Mouse (Mus musculus) cerebellum, adult 9-10 months (tissue): ENCODE results near the gene Disp1.

ENCODE experiments used
- DNase-seq: peaks from one replicate; pipeline ENCODE4 v3.0.0; 2022

Gene Disp1

DNA sequence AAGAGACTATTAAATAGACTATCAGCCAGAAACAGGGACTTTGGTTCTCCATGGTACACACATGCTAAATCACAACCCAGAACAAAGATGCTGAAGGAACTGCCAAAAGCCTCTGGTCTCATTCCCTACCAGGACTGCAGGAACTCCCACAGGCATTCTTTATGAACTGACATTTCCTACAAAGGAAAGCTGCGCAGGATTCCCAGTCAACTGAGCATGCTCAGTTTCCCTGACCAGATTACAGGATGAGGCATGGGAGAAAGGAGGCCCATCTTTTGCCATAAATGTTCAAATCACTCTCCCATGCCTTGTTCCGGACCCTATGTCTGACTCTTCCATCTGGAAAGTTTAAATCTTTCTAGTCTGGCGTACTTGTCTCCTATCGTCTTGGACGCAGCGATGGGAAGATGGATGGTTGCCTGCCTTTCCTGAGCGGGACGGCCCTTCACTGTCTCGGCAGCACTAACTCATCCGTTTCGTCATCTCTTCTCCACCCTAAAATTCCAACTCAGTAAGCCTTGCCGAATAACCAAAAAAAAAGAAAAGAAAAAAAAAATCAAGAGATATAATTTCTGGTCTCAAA, 100.9 kb downstream of the Disp1 start:
- DNase-seq: no peak

DNA sequence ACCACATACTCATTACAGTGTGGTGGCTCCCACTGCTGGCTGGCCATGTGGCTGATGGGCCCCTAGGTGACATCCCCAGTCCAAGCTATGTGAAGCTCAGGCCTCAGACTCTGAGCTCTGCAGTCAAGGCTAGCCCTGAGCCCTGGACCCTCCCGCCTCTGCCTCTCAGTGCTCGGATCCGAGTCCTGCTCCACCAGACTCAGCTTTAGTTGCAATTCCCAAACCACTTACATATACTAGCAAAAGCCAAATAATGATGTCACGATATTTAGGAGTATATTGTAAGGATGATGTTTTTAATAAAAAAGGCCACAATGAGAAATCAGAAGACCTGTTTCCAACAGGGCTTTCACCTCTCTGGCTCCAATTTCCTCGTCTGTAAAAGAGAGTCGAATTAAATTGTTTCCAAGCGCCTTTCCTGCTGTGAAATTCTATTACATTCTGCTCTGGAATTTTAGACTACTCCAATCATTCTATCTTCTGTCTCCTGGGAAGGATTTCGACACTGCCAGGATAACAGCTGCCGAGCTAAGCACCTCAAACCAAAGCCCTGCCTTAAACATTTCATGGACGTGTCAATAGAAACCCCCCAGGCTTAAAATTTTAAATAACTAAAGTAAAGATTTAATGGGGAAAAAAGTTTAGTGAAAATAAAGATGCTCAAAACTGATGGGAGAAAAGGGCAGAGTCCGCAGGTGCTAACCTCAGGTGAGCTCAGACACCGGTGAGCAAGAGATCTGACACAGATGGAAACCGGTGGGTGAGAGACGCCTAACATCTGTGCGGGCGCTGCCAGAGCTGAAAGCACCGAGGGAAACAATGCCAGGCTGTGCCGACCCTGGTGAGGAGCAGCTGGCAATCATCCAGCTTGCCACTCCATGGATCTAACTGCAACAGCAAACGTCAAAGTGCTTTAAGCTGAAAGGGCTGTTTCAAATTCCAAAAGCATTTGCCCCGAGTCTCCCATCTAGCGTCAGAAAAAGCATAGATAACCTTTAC, 103.2 kb downstream of the Disp1 start:
- no peak for DNase-seq

DNA sequence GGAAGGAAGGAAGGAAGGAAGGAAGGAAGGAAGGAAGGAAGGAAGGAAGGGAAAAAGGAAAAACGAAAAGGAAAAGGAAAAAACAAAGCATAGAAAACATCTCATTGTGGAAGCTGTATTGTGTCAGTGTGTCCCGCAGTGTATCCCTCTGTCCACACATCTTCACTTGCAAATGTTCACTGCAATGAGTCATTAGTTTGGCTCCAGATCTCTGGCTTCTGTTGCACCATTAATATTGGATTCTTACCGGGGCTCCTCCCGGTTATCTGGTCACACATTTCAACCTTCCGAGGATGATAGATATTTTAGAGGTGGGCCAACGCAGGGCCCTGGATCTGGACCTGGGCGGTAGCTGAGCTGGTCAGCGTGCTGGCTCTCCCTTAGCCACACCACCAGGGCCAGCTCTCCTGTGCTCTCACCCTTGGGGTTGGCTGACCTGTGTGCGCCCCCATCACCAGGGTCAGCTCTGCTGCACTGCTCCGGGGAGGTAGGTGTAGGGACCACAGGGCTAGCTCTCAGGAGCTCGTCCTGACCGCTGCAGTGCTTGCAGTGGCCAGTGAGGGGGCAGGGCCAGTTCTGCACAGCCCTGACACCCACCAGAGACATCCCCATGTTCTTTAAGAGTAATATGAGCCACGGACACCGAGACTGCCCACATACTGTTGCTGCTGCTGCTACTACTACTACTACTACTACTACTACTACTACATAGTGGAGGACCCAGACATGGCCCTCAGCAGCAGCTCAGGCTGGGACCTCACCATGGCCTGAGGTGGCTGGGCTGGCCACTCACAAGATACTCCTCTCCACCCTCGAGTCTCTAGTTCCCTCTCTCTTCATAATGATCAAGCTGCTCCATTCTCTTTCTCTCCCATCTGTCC, 104.1 kb downstream of the Disp1 start:
- DNase-seq: no peak

DNA sequence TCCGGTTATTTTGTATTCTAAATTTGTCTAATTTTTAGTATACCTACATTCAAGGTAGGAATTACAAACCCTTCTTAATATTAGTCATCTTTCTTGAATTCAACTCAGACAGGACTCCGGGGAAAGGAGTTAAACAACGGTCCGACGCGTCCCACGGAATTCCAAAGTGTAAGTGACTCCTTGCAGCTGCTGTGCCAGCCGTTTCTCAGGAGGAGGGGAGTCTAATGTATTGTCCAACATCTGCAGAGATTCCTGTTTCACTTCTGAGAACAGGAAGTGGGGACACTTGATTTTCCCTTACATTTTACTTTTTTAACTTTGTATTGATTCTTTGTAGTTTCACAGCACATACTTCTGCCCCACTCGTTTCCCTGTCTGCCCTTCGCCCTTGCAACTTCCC, 104.9 kb downstream of the Disp1 start:
- no peak for DNase-seq

DNA sequence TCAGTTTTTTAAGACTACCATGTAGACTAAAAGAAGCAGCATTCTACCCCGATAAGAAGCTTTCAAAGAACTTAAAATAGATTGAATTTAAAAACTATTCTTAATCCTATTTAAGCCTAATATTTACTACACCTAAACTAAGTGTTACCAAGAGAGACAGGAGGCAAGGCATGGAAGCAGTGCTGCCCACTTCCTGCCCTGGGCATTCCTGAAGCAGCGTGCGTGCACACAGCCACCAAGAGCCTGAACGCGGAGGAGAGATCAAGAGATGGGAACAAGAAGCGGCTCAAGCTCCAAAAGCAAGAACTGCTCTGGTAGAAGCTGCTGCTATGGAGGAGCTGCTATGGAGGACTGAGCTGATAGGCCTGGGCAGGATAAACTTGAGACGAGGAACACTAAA, 106.2 kb downstream of the Disp1 start:
- no peak for DNase-seq

DNA sequence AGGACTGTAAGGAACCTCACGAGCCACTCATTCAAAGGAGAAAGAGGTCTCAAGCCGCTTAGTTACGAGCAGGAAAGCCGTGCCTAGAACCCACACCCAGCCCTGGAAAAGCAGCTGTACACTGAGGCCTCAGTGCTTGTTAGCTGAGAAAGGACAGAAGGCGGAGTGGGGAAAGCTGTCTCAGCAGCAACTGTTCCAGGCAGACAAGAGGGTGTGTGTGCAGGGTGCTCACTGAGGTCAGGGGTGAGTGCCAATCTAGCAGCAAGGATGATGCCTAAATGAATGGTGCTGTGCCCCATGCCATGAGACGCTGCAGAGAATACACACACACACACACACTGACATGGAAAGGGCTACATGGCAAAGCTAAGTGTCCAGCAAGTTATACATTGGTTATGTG, 106.8 kb downstream of the Disp1 start:
- DNase-seq: no peak

DNA sequence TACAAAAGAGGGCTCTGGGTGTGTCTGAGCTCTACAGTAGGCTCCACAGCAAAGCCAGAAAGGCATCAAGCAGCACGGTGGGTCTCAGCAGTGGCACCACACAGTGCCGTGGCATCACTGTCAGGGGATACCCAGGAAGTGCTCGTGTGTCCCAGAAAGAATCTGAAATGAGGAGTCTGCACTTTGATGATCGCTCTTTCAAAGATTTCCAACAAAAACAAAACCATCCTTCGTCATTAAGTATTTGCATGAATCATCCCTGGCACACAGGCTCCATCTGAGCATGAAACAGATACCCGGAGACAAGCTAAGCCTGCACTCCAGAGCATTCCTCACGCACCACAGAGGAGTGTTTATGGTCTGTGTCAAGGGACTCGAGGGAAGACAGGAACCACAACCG, 107.8 kb downstream of the Disp1 start:
- no peak for DNase-seq

DNA sequence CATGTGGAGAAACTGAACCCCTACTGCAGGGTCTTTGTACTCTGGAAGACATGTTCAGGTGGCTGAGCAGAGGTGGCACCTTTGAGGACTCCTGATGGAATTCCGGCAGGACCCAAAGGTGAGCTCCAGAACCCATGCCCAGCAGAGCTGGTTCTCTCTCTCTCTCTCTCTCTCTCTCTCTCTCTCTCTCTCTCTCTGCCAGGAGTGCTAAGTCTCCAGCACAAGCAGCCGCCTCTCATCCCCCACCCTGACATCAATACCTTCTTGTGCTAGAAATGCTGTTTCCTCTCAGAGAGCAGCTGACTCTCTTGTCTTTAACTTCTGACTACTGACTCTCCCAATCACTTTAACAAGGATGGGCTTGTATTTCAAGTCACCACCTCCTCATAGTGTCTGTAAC, 113.8 kb downstream of the Disp1 start:
- DNase-seq: no peak

DNA sequence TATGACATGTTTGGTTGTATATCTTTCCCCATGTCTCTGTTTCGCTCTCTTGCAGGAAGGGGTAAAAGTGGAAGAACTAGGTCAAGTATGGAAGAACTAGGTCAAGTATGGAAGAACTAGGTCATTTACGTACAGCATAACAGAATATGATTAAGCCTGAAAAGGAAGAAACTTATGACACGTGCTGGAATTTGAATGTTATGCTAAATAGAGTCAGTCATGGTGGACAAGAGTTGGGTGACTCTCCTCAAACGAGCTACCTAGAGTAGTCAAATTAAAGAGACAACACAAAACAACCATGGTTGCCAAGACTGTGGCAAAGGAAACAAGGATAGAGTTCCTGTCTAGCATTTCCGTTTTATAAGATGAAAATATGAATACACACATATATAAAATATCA, 116.6 kb downstream of the Disp1 start:
- DNase-seq: no peak

DNA sequence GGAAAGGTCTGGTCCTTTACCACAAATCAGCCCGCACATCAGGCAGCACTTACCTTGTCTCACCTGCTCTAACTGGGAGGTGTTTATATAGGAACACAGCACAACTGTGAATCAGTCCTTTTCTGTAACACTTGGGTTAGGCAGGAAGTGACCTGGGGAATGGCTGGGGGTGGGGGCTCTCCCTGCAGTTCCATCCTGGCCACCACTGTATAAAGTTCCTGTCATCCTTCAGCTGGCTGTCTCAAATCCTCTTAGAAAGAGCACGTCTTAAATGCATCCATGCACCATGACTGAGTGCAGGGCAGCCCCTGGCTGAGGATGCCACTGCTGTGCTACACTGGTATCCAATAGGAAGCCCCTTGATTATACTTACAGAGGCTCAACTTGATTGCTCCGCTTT, 118.5 kb downstream of the Disp1 start:
- no peak for DNase-seq

DNA sequence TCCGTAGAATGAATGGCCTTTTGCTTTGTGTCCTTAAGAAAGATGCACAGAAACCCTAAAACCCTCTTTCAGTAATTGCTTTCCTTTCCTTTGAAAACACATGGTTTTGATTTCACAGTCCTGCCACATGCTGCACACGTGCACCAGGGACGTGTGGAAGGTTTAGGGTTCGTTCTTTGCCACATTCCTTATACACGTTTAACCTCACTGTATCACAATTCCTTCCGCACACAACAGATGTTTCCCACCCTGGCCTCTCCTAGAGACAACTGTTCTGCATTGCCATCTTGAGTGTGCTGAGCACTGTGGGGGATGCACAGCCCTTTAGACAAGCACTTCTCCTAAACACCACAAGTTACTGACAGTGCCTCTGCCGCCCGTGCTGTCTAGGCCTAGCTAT, 119.2 kb downstream of the Disp1 start:
- no peak for DNase-seq

DNA sequence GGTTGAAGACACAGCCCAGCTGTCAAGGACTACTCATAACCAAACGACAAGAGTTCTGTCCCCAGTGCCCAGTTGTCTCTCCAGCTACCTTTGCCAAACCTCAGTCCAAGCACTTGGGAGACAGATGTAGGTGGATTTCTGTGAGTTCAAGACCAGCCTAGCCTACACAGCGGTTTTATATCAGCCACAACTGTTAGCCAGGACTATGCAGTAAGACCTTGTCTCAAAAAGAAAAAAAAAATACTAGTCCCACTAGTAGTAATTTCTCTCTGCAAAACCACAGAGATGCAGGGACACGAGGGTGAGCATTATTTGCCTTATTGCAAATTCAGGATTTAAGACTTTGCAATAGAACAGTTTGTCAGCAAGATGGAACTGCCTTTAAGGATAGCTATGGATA, 120.0 kb downstream of the Disp1 start:
- no peak for DNase-seq

DNA sequence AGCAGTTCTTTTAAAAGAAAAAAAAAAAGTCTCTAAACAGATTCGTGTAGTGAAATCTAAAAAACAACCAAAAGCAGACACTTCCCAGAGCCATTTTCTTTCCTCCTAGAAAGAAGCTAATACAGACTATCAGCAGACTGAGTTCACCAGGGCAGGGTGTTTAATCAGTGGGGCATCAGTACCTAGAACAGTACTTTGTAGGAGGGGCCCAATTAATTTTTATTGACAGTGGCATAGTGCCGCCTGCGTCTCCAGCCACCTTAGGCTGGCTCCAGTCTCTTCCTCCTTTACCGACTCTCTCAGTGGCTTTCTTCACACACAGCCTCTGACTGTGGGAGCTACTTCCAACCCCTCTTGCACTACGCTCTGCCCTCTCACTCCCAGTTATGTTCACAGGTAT, 121.1 kb downstream of the Disp1 start:
- no peak for DNase-seq

DNA sequence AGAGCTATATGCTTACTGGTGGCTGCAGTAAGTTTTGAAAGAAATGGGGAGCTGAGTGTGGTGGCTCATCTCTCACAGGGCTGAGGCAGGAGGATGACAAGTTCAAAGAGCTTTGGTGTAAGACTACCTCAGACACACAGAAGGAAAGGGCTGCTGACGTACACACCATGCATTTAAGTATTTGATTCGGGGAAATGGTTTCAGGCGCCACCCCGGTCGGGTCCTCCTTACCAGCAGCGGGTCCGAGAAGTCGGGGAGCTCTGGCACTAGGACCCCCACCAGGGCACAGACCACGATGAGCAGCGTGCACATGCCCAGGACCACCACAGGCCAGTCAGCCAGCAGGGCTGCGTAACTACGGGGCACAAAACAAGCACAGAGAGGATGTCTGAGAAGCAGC, 121.6 kb downstream of the Disp1 start:
- no peak for DNase-seq

DNA sequence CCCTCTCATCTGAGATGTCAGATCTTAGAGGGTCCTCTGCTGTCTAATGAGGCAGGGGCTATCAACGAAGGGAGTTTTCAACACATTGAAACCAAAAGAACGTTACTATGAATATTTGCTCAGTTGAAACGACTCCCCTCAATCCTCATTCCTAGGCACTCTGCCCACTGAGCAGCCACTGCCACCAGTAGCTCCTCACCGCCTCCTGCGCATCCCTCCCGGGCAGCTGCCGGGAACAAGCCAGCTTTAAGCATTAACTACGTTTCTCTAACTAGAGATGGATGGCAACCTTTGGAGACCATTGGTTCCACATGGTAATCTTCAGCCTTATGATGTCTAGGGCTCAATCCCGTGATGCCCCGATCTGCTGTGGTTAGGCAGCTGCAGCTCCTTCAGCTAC, 123.7 kb downstream of the Disp1 start:
- no peak for DNase-seq

DNA sequence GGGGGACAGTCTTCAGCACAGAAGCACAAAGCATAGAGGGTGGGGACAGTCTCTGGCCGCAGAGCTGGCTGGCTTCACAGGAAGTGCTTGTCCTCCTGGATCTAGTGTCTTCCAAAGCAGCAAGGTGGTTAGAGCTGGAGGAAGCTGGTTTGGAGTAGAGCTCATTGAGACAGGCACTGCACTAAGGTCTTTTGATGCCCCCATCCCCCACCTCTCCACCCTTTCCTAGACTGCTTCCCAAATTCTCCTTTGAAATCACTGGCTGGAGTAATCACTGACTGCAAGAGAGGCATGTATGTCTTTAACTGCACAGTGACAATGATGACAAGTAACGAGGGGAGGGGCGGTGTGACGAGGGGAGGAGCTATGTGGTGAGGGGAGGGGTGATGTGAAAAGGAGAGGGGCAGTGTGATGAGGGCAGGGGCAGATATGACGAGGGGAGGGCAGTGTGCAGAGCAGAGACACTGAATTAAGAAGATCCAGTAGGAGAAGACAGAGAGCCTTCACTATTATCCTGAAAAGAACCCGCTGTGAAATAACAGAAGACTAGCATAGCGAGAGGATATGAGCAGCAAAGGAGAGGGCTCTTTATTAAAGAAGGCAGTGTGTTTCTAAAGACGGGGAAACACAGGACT, 125.8 kb downstream of the Disp1 start:
- no peak for DNase-seq

DNA sequence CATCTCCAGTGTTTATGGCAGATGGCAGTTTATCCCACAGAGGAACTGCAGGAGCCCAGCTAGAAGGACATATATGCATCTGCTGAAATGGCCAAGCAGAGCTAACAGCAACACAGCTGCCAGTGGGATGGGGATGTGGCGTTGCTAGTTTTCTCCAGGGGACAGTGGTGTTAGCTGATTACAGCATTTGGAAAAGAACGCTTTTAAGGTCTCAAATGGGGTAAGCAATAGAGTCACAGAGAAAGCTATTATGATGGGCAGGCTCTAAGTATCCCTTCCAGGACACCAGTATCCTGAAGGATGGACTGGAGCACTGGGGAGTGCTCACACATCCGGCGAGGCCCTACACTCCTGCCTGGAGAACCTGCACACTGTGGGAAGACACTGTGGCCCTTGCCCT, 129.0 kb downstream of the Disp1 start:
- no peak for DNase-seq

DNA sequence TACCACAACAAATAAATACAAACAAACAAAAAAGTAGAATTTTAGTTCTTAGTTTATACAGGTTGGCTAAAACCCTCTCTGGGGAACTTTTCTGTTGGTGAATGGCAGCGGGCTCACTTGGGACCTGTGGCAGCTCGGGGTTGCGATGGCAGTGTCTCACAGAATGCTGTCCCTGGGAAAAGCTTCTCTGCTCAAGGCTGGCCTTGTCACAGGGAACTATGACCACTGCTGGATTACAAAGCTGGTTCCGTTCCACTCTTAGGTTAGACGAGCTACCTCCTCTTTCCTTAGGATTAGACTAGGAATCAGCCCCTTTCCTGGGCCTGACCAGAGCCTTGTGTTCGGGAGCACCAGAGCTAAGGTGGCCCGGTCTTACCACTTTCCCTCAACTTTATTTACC, 130.1 kb downstream of the Disp1 start:
- no peak for DNase-seq

DNA sequence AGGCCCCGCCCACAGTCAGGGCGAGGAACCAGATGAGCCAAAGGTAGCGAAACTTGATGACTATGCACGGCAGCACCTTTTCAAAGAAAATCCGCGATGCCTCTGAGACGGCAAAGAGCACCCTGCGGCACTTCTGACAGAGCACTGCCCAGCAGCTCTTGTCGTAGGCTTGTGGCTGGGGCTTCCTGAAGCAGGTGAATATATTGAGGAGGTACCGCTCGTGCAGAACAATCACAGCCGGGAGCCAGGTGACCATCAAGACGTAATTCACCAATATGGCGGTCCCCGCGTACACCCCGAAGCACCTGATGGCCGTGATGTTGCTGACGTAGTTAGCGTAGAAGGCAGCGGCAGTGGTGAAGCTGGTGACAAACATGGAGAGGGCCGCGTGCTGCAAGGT, 132.7 kb downstream of the Disp1 start:
- no peak for DNase-seq

DNA sequence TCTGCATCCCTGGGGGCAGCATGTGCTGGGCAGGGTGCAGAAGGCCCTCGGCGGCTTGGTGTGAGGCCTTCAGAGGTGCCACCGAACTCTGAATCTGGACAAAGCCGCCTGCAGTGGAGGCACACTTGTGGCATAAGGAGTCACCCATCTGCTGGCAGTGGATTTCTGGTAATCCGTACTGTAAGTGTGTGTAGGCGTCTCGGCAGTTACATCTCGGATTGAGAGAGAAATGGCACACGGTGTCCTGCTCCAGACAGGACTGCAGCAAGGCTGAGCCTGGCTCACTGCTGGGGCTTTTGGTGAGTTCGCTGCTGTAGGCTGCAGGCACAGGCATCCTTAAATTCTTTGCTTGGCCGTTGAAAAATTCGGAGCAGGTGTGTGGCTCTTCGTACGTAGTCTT, 134.5 kb downstream of the Disp1 start:
- DNase-seq: no peak

DNA sequence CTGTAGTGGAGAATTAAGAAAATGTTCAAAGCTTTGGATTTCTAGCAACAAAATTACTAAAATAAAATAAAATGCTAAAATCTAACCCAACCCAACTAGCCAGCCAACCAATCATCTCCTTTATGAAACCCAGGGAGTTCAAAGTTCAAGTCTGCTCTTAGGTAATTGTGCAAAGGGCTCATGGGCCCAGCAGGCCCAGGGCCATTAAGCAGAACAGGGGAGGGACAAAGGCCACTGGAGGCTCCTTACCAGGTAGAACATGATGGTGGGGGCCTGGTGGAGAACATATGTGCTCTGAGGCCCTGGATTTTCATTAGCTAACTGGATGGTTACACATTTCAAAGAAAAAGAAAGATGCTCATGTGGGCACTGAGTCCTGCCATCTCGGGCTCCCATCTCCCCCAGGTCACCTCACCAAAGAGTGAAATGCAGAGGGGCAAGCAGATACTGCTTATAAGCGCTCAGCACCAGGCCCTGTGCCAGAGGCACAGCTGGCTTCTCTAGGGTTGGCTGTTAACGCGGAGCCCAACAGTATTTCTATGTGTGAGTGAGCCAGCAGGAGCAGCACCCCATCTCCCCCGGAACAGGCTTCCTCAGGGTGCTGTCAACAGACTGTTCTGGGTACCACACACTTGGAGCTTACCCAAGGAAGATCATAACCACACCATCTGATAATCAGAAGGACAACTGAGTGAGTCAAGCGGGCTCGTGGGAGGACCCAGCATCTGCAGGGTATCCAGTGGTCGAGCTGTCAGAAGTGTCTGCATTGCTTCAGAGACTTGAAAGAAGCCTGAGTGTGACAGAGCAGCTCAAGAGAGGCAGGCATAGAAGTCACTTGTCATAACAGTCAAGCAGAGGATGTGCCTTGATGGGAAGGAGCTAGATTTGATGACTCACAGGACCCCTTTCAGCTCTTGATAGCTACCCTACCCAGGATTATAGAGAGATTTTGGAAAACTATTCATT, 137.0 kb downstream of the Disp1 start:
- no peak for DNase-seq

DNA sequence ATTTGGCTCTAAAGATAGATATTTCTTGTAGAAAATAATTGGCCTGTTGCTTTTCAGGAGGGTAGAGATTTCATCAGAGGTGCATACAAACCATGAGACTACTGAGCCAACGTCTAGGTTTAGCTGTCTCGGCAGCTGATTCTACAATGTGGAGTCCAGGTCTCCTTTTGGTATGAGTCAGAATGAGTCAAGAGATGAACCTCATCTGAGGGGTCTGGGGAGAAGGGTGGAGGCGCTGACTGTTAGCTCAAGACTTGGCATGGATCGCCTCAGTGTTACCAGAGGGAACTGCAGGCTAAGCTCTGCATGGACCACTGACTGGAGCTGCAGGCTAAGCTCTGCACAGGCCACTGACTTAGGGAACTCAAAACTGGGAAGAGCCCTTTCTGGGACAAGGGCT, 138.9 kb downstream of the Disp1 start:
- no peak for DNase-seq
